Mouse (Mus musculus) intestine, postnatal 0 days (tissue): ENCODE data around the gene Zbtb20. TPM values are rescaled to one million over a fixed set of nuclear protein-coding genes. Genes with fewer than 3 reads are reported as not detected.

Source experiments
- ATAC-seq: fragments of 200-750 bp; cut with Nextera tagmentation; 2 replicates; pipeline ENCODE4 v1.8.0; 2017; ENCODE audit warnings: mild to moderate bottlenecking, moderate TSS enrichment, moderate library complexity
- H3K27ac ChIP-seq: fragments of 300-500 bp; sonication (generic); 2 replicates; pipeline ENCODE4 v1.5.1; 2014; ENCODE audit warnings: mild to moderate bottlenecking, low read depth, low read length, moderate library complexity
- H3K27me3 ChIP-seq: fragments of 300-500 bp; sonication (generic); replicated peaks from 2 replicates; pipeline ENCODE4 v1.6.1; 2014; ENCODE audit warnings: low read length, mixed read lengths; ENCODE audit not compliant: control insufficient read depth, insufficient read depth
- H3K36me3 ChIP-seq: fragments of 300-500 bp; sonication (generic); 2 replicates; pipeline ENCODE4 v1.6.1; 2014; ENCODE audit warnings: mild to moderate bottlenecking, moderate library complexity; ENCODE audit not compliant: control insufficient read depth, insufficient read depth
- H3K4me1 ChIP-seq: fragments of 300-500 bp; sonication (generic); replicated peaks from 2 replicates; pipeline ENCODE4 v1.6.1; 2014; ENCODE audit warnings: antibody characterized with exemption, low read length, mixed read lengths; ENCODE audit not compliant: control insufficient read depth, insufficient read depth
- H3K4me2 ChIP-seq: fragments of 300-500 bp; sonication (generic); replicated peaks from 2 replicates; pipeline ENCODE4 v1.6.1; 2014; ENCODE audit warnings: low read depth, mild to moderate bottlenecking, moderate library complexity
- H3K4me3 ChIP-seq: fragments of 300-500 bp; sonication (generic); 2 replicates; pipeline ENCODE4 v1.5.1; 2014; ENCODE audit warnings: low read depth, low read length
- H3K9ac ChIP-seq: fragments of 300-500 bp; sonication (generic); 2 replicates; pipeline ENCODE4 v1.6.1; 2014; ENCODE audit warnings: mild to moderate bottlenecking, low read depth, low read length
- H3K9me3 ChIP-seq: fragments of 300-500 bp; sonication (generic); 2 replicates; pipeline ENCODE4 v1.6.1; 2016; ENCODE audit warnings: mixed run types; ENCODE audit not compliant: control insufficient read depth
- CTCF ChIP-seq: sonication (generic); IDR thresholded peaks from 2 replicates; pipeline ENCODE4 v1.5.1; 2016; ENCODE audit warnings: low read depth, mild to moderate bottlenecking, control low read depth, antibody characterized with exemption, moderate library complexity
- WGBS: fragments of 180-500 bp; shearing (Covaris S2); extraction: QIAGEN DNeasy Blood & Tissue Kit; methylation state at CpG from one replicate; pipeline ENCODE4 v1.1.7; 2014; 5-methylcytosine and 5-hydroxymethylcytosine counted together
- microRNA counts: library from miRNA; unstranded; fragments of <30 nt; microRNA quantifications from one replicate; lab custom pipeline; 2016
- microRNA-seq: library from miRNA; unstranded; fragments of <30 nt; microRNA quantifications from one replicate; pipeline ENCODE4, GENCODE M21; 2016
- polyA plus RNA-seq: library from polyadenylated mRNA; unstranded; fragments of >200 nt; fragmentation: Nextera tagmentation; extraction: Ambion mirVana; gene quantifications from 2 replicates; pipeline ENCODE4 v1.2.1, GENCODE M21; 2015

Gene Zbtb20
- polyA plus RNA-seq, 1 experiment from 2014 or later = 10.6 TPM

GRCm38 (mm10) chr16:43672697-43673096 is 797.0 kb downstream of the Zbtb20 start:
- no peak for ATAC-seq
- TF ChIP-seq CTCF = no peak
- H3K4me1 ChIP-seq = no peaks in the 10 kb centered on the region

GRCm38 (mm10) chr16:43674400-43674799 is 798.7 kb downstream of the Zbtb20 start:
- H3K9me3 ChIP-seq = no peaks in the 10 kb centered on the region
- no peak overlapping the region for H3K9ac ChIP-seq
- no peak overlapping the region for H3K4me3 ChIP-seq
- no peak for TF ChIP-seq CTCF
- no peaks in the 10 kb centered on the region for H3K4me1 ChIP-seq
- H3K27me3 ChIP-seq = no peaks in the 10 kb centered on the region
- ATAC-seq = no peak
- WGBS = 67% methylated on average over 3 of the region's 3 CpGs
- no peak overlapping the region for H3K4me2 ChIP-seq
- no peak overlapping the region for H3K27ac ChIP-seq
- no peaks in the 10 kb centered on the region for H3K36me3 ChIP-seq

More at GRCm38 (mm10) chr16:43672697-43673096, 797.0 kb downstream of the Zbtb20 start:
- no peak overlapping the region for H3K4me3 ChIP-seq
- no peak overlapping the region for H3K27ac ChIP-seq
- no peak overlapping the region for H3K4me2 ChIP-seq
- H3K27me3 ChIP-seq = no peaks in the 10 kb centered on the region
- H3K9me3 ChIP-seq = no peaks in the 10 kb centered on the region
- H3K36me3 ChIP-seq = no peaks in the 10 kb centered on the region
- no peak overlapping the region for H3K9ac ChIP-seq

- ATAC-seq = no peak
- no peak for TF ChIP-seq CTCF
- Histone ChIP-seq H3K4me1 (no peaks in the 10 kb centered on the region), H3K4me2 (no peak overlapping the region), H3K9ac (no peak overlapping the region), H3K27ac (no peak overlapping the region), H3K27me3 (no peaks in the 10 kb centered on the region), H3K9me3 (no peaks in the 10 kb centered on the region), H3K36me3 (no peaks in the 10 kb centered on the region), H3K4me3 (no peak overlapping the region)
- 71% methylated on average over 2 of the region's 2 CpGs for WGBS
These were observed 812.3 kb downstream of the Zbtb20 start for GRCm38 (mm10) chr16:43687968-43688367.

- TF ChIP-seq CTCF = no peak
- no peak overlapping the region for H3K27ac ChIP-seq
- no peak overlapping the region for H3K4me3 ChIP-seq
- WGBS = 87% methylated on average over 3 of the region's 3 CpGs
- H3K4me2 ChIP-seq = no peak overlapping the region
- no peaks in the 10 kb centered on the region for H3K9me3 ChIP-seq
- H3K4me1 ChIP-seq = no peaks in the 10 kb centered on the region
- no peaks in the 10 kb centered on the region for H3K36me3 ChIP-seq
- H3K27me3 ChIP-seq = no peaks in the 10 kb centered on the region
- no peak for ATAC-seq
- H3K9ac ChIP-seq = no peak overlapping the region
These were observed 814.6 kb downstream of the Zbtb20 start for GRCm38 (mm10) chr16:43690211-43690690.

GRCm38 (mm10) chr16:43690912-43691311 is 815.2 kb downstream of the Zbtb20 start:
- H3K4me2 ChIP-seq = no peak overlapping the region
- TF ChIP-seq CTCF = no peak
- no peaks in the 10 kb centered on the region for H3K9me3 ChIP-seq
- no peaks in the 10 kb centered on the region for H3K36me3 ChIP-seq
- no peak overlapping the region for H3K9ac ChIP-seq
- no peaks in the 10 kb centered on the region for H3K27me3 ChIP-seq
- 83% methylated on average over 2 of the region's 2 CpGs for WGBS
- no peaks in the 10 kb centered on the region for H3K4me1 ChIP-seq
- no peak overlapping the region for H3K4me3 ChIP-seq
- no peak for ATAC-seq
- H3K27ac ChIP-seq = no peak overlapping the region

GRCm38 (mm10) chr16:43691741-43692140 is 816.1 kb downstream of the Zbtb20 start:
- Histone ChIP-seq H3K4me3 (no peak overlapping the region), H3K4me1 (no peaks in the 10 kb centered on the region), H3K4me2 (no peak overlapping the region), H3K27ac (no peak overlapping the region), H3K9me3 (no peaks in the 10 kb centered on the region), H3K27me3 (no peaks in the 10 kb centered on the region), H3K9ac (no peak overlapping the region), H3K36me3 (no peaks in the 10 kb centered on the region)
- no peak for ATAC-seq
- 94% methylated on average over 5 of the region's 5 CpGs for WGBS
- TF ChIP-seq CTCF = no peak

MicroRNAs within 50 kb of the gene (microRNA counts, 519-probe panel; counts per million panel counts)
- microRNA mmu-miR-568 (lab: Ali Mortazavi, UCI) = not detected

Small RNA genes lying within 50 kb of the gene (microRNA-seq; reads per million reads assigned to microRNA genes)
- gene Mir568 = not detected
